8 mouse cellular contexts compared by ENCODE assay signal in the genomic region with DNA sequence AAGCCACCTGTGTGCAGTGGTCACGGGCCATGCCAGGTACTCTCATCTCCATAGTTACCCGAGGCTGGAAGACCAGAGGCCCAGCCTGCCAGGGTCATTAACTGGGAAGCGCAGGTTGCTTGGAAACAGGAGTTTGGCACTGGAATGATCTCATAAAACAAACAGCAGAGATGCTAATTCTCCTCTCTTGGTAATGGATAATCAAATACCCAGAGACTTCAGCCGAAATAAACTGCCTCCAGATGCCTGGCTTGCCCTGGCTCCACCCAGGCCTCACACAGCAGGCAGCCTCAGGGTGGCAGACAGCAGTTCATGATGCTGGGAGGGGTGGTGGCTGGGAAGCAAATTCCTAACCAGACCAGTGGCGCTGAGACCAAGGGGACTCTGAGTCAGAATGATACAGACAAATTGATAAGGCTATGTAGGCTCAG.
DNase-seq lines count a peak whose midpoint lies in the region; ATAC-seq and TF ChIP-seq lines count a peak whose summit lies in the region.

No protein-coding gene starts in this region.

- WGBS in midbrain, embryonic 11.5 days, result 44% methylated on average over 5 of the region's 5 CpGs
- WGBS in midbrain, embryonic 10.5 days, result 47% methylated on average over 5 of the region's 5 CpGs
- WGBS in forebrain, postnatal 0 days, result 21% methylated on average over 5 of the region's 5 CpGs
- WGBS in stomach, postnatal 0 days, result 18% methylated on average over 5 of the region's 5 CpGs

- no peak for ATAC-seq in midbrain, embryonic 11.5 days (ENCODE audit: low FRiP score)
- ATAC-seq in forebrain, postnatal 0 days, result peak; percentile 26; the same call in 1 of the 2 replicates
- ATAC-seq in stomach, postnatal 0 days (ENCODE audit: low FRiP score, low TSS enrichment), result peak; percentile 71
- no peak for ATAC-seq in granulocyte monocyte progenitor cell, adult 5-6 weeks (replicated peaks; ENCODE audit: poor library complexity, severe bottlenecking)

- no peak overlapping the region for H3K4me2 ChIP-seq in midbrain, embryonic 11.5 days
- no peak overlapping the region for H3K4me2 ChIP-seq in forebrain, postnatal 0 days (ENCODE audit: low read depth)
- no peak overlapping the region for H3K4me2 ChIP-seq in stomach, postnatal 0 days (replicated peaks; ENCODE audit: low read depth)

- TF ChIP-seq CTCF in forebrain, postnatal 0 days (IDR thresholded peaks at IDR 0.05; ENCODE audit: low read depth), result no peak
- no peak for TF ChIP-seq CTCF in stomach, postnatal 0 days (IDR thresholded peaks at IDR 0.05; ENCODE audit: low read depth)

- H3K27me3 ChIP-seq in midbrain, embryonic 11.5 days (ENCODE audit: control insufficient read depth, insufficient read depth, low read length), result no peaks in the 10 kb centered on the region
- no peaks in the 10 kb centered on the region for H3K27me3 ChIP-seq in midbrain, embryonic 10.5 days (ENCODE audit: low read depth, poor library complexity, severe bottlenecking)
- no peaks in the 10 kb centered on the region for H3K27me3 ChIP-seq in forebrain, postnatal 0 days (ENCODE audit: insufficient read depth, low read length)
- no peaks in the 10 kb centered on the region for H3K27me3 ChIP-seq in stomach, postnatal 0 days (ENCODE audit: control insufficient read depth, insufficient read depth, low read length)

- H3K9me3 ChIP-seq in midbrain, embryonic 11.5 days (ENCODE audit: control insufficient read depth, low read length), result no peaks in the 10 kb centered on the region
- H3K9me3 ChIP-seq in midbrain, embryonic 10.5 days (replicated peaks), result no peaks in the 10 kb centered on the region
- no peaks in the 10 kb centered on the region for H3K9me3 ChIP-seq in forebrain, postnatal 0 days (ENCODE audit: low read length)
- H3K9me3 ChIP-seq in stomach, postnatal 0 days (ENCODE audit: control insufficient read depth, low read length), result no peaks in the 10 kb centered on the region

- no peak overlapping the region for H3K9ac ChIP-seq in midbrain, embryonic 11.5 days (ENCODE audit: low read length)
- no peak overlapping the region for H3K9ac ChIP-seq in forebrain, postnatal 0 days
- no peak overlapping the region for H3K9ac ChIP-seq in stomach, postnatal 0 days (ENCODE audit: low read length)

- no peak for TF ChIP-seq EP300 in stomach, postnatal 0 days (optimal IDR thresholded peaks at IDR 0.05)

- H3K27ac ChIP-seq in midbrain, embryonic 11.5 days (ENCODE audit: low read depth, low read length), result no peak overlapping the region; the same call in 1 of the 2 replicates
- no peak overlapping the region; the same call in 1 of the 2 replicates for H3K27ac ChIP-seq in midbrain, embryonic 10.5 days (replicated peaks)
- H3K27ac ChIP-seq in forebrain, postnatal 0 days (ENCODE audit: low read depth, low read length), result peak overlapping the region; percentile 52
- peak overlapping the region; percentile 81 for H3K27ac ChIP-seq in stomach, postnatal 0 days (replicated peaks)

- peaks cover 13% of the 10 kb centered on the region for H3K4me1 ChIP-seq in midbrain, embryonic 11.5 days (ENCODE audit: control insufficient read depth, insufficient read depth, low read length)
- peaks cover 34% of the 10 kb centered on the region for H3K4me1 ChIP-seq in midbrain, embryonic 10.5 days
- peaks cover 11% of the 10 kb centered on the region for H3K4me1 ChIP-seq in forebrain, postnatal 0 days (ENCODE audit: insufficient read depth)
- H3K4me1 ChIP-seq in stomach, postnatal 0 days (replicated peaks; ENCODE audit: control insufficient read depth, insufficient read depth), result no peaks in the 10 kb centered on the region

- no peak overlapping the region for H3K4me3 ChIP-seq in midbrain, embryonic 11.5 days (ENCODE audit: low read depth, low read length)
- no peak overlapping the region for H3K4me3 ChIP-seq in midbrain, embryonic 10.5 days
- H3K4me3 ChIP-seq in forebrain, postnatal 0 days (ENCODE audit: low read depth, low read length), result no peak overlapping the region
- H3K4me3 ChIP-seq in stomach, postnatal 0 days (ENCODE audit: low read depth, low read length), result no peak overlapping the region

- DNase-seq in midbrain, embryonic 11.5 days (ENCODE audit: low spot score, missing footprints), result peak; percentile 87
- DNase-seq in midbrain, embryonic 10.5 days (ENCODE audit: low spot score), result no peak
- DNase-seq in forebrain, postnatal 0 days, result no peak
- peak; percentile 43 to 68 for DNase-seq in kidney, postnatal 4 days
- peak; percentile 65 for DNase-seq in stomach, postnatal 0 days (ENCODE audit: low spot score)
- no peak for DNase-seq in layer of hippocampus, postnatal 14 days (ENCODE audit: low spot score in 2 of 2)
- no peak for DNase-seq in urinary bladder, adult 2 months (ENCODE audit: low spot score)

- peaks cover 3% of the 10 kb centered on the region for H3K36me3 ChIP-seq in midbrain, embryonic 11.5 days (ENCODE audit: control insufficient read depth, insufficient read depth, low read length)
- peaks cover 40% of the 10 kb centered on the region for H3K36me3 ChIP-seq in midbrain, embryonic 10.5 days
- H3K36me3 ChIP-seq in forebrain, postnatal 0 days (ENCODE audit: insufficient read depth), result peaks cover 25% of the 10 kb centered on the region
- H3K36me3 ChIP-seq in stomach, postnatal 0 days (ENCODE audit: control insufficient read depth, insufficient read depth, low read length), result peaks cover 5% of the 10 kb centered on the region; the same call in 1 of the 2 replicates

Comparison
In these comparisons a context has a peak if more than half of its experiments do, and no peak if none do; other contexts are left out.
1. DNase-seq: peak in midbrain, embryonic 11.5 days (single experiment), kidney, postnatal 4 days (2 of 2) and stomach, postnatal 0 days (single experiment); none in midbrain, embryonic 10.5 days (single experiment), forebrain, postnatal 0 days (single experiment), layer of hippocampus, postnatal 14 days (0 of 2) and urinary bladder, adult 2 months (single experiment).
2. ATAC-seq: peak in forebrain, postnatal 0 days (single experiment) and stomach, postnatal 0 days (single experiment); none in midbrain, embryonic 11.5 days (single experiment) and granulocyte monocyte progenitor cell, adult 5-6 weeks (single experiment).
3. H3K27ac ChIP-seq: peak in forebrain, postnatal 0 days (single experiment) and stomach, postnatal 0 days (single experiment); none in midbrain, embryonic 11.5 days (single experiment) and midbrain, embryonic 10.5 days (single experiment).